Mouse (Mus musculus) forebrain, embryonic 14.5 days (tissue): ENCODE measurements around the gene Zeb2. TPM values are rescaled to one million over a fixed set of nuclear protein-coding genes. Genes with fewer than 3 reads are reported as not detected.

Experiments used
- ATAC-seq: fragments of 200-750 bp; cut with Nextera tagmentation; 2 replicates; pipeline ENCODE4 v1.8.0; 2017; ENCODE audit warnings: mild to moderate bottlenecking, moderate library complexity
- DNase-seq: peaks from one replicate; pipeline ENCODE4 v3.0.0-alpha.2; 2015; ENCODE audit warnings: low spot score
- H3K27ac ChIP-seq: fragments of 300-500 bp; sonication (generic); 2 replicates; pipeline ENCODE4 v1.5.1; 2014; ENCODE audit warnings: low read depth, mild to moderate bottlenecking, control low read depth, low read length, moderate library complexity
- H3K27me3 ChIP-seq: fragments of 300-500 bp; sonication (generic); replicated peaks from 2 replicates; pipeline ENCODE4 v1.6.1; 2014; ENCODE audit warnings: low read length, control low read depth, mixed read lengths; ENCODE audit not compliant: control insufficient read depth, insufficient read depth
- H3K36me3 ChIP-seq: fragments of 300-500 bp; sonication (generic); 2 replicates; pipeline ENCODE4 v1.6.1; 2014; ENCODE audit warnings: low read length, control low read depth; ENCODE audit not compliant: control insufficient read depth, insufficient read depth
- H3K4me1 ChIP-seq: fragments of 300-500 bp; sonication (generic); 2 replicates; pipeline ENCODE4 v1.6.1; 2014; ENCODE audit warnings: antibody characterized with exemption, low read length, control low read depth; ENCODE audit not compliant: control insufficient read depth, insufficient read depth
- H3K4me2 ChIP-seq: fragments of 300-500 bp; sonication (generic); 2 replicates; pipeline ENCODE4 v1.6.1; 2014; ENCODE audit warnings: mild to moderate bottlenecking, control low read depth, low read length
- H3K4me3 ChIP-seq: fragments of 300-500 bp; sonication (generic); 2 replicates; pipeline ENCODE4 v1.5.1; 2014; ENCODE audit warnings: low read depth, low read length, control low read depth
- H3K9ac ChIP-seq: fragments of 300-500 bp; sonication (generic); 2 replicates; pipeline ENCODE4 v1.6.1; 2014; ENCODE audit warnings: mild to moderate bottlenecking, low read length, control low read depth, moderate library complexity
- H3K9me3 ChIP-seq: fragments of 300-500 bp; sonication (generic); replicated peaks from 2 replicates; pipeline ENCODE4 v1.6.1; 2016; ENCODE audit warnings: low read length, control low read depth, mixed read lengths; ENCODE audit not compliant: control insufficient read depth
- WGBS: fragments of 180-500 bp; shearing (Covaris S2); extraction: QIAGEN DNeasy Blood & Tissue Kit; methylation state at CpG from one replicate; pipeline ENCODE4 v1.1.7; 2014; 5-methylcytosine and 5-hydroxymethylcytosine counted together
- microRNA-seq: library from miRNA; unstranded; fragments of <30 nt; microRNA quantifications from one replicate; pipeline ENCODE4, GENCODE M21; 2016
- polyA plus RNA-seq: library from polyadenylated mRNA; unstranded; fragments of >200 nt; fragmentation: Nextera tagmentation; extraction: Ambion mirVana; gene quantifications from 2 replicates; pipeline ENCODE4 v1.2.1, GENCODE M21; 2014

Zeb2 gene
- polyA plus RNA-seq, 1 experiment from 2014 or later: 70.6 TPM

GRCm38 (mm10) chr2:44952830-44953422 is 164.3 kb downstream of the Zeb2 start:
- no peak overlapping the region for H3K4me2 ChIP-seq
- no peak overlapping the region for H3K4me3 ChIP-seq
- H3K9ac ChIP-seq: no peak overlapping the region
- H3K9me3 ChIP-seq: no peaks in the 10 kb centered on the region
- H3K4me1 ChIP-seq: no peaks in the 10 kb centered on the region
- ATAC-seq: no peak
- H3K36me3 ChIP-seq: no peaks in the 10 kb centered on the region
- 44% methylated on average over 6 of the region's 6 CpGs for WGBS
- no peak for DNase-seq
- no peaks in the 10 kb centered on the region for H3K27me3 ChIP-seq
- H3K27ac ChIP-seq: no peak overlapping the region

GRCm38 (mm10) chr2:44951651-44952213 is 165.5 kb downstream of the Zeb2 start:
- DNase-seq (no peak), ATAC-seq (no peak)
- Histone ChIP-seq H3K4me1 (no peaks in the 10 kb centered on the region), H3K4me2 (no peak overlapping the region), H3K9me3 (no peaks in the 10 kb centered on the region), H3K27me3 (no peaks in the 10 kb centered on the region), H3K27ac (no peak overlapping the region), H3K9ac (no peak overlapping the region), H3K36me3 (no peaks in the 10 kb centered on the region), H3K4me3 (no peak overlapping the region)
- 77% methylated on average over 4 of the region's 4 CpGs for WGBS

- Histone ChIP-seq H3K4me3 (no peak overlapping the region), H3K9me3 (no peaks in the 10 kb centered on the region), H3K27ac (no peak overlapping the region), H3K36me3 (no peaks in the 10 kb centered on the region), H3K4me2 (no peak overlapping the region), H3K4me1 (no peaks in the 10 kb centered on the region), H3K27me3 (no peaks in the 10 kb centered on the region), H3K9ac (no peak overlapping the region)
- WGBS: 97% methylated on average over 2 of the region's 2 CpGs
- ATAC-seq (no peak), DNase-seq (no peak)
Observed at GRCm38 (mm10) chr2:44944689-44945088, 172.5 kb downstream of the Zeb2 start.

Small RNA genes within 50 kb of the gene (microRNA-seq; reads per million reads assigned to microRNA genes)
- 0.79 reads per million for gene Mir5129

Other genes starting within 250 kb of the Zeb2 start
- 20.6 and 32.0 TPM in 2 replicates for gene Gtdc1, start 189.7 kb downstream of the Zeb2 start, polyA plus RNA-seq